Mouse (Mus musculus): Measurements from ENCODE around the gene Letm1. TPM values are rescaled to one million over a fixed set of nuclear protein-coding genes. Genes with fewer than 3 reads are reported as not detected.

Letm1 gene
- total and polyA plus RNA-seq, 3 experiments, result 60.2 to 148 (median 140) TPM

DNA sequence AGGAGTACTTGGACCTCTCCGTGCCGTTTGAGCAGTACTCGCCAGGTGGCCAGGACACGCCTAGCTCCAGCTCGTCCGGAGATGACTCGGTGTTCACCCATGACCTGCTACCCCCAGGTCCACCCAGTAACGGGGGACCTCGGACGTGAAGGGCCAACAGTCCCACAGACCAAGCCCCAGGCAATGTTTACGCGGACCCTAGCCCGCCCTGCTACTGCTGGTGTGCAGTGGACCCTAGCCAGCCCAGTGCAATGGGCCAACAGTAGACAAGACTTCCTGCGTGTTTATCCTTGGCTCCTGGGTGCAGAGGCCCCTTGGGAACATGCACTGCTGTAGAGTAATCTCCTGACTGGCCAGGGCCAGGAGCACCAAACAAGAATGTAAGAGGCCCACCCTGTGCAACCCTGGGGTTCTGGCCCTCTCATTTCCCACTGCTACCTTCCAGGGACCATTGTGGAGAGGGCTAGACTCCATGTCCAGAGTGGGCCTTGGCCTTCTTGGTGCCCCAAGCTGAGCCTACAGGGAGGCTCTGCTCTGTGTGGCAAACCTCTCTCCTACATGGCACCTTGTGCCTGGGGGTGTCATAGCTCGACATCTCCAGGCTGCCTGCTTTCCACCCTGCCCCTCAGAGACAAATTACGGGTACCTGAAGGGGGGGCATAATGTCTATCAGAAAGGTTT, 47.1 kb downstream of the Letm1 start:
- TF ChIP-seq POLR2A (IDR thresholded peaks at IDR 0.05; ENCODE audit: insufficient read depth, low read depth, low read length), result no peak
- TF ChIP-seq CTCF (IDR thresholded peaks at IDR 0.05), result no peak
- TF ChIP-seq EP300 (IDR thresholded peaks at IDR 0.05; ENCODE audit: insufficient read depth, low read depth, low read length), result no peak
- no peaks in the 10 kb centered on the region for H3K27me3 ChIP-seq (ENCODE audit: control insufficient read depth, insufficient read depth, low read length)
- no peak overlapping the region for H3K27ac ChIP-seq
- no peak for DNase-seq
- H3K4me1 ChIP-seq (ENCODE audit: control insufficient read depth, insufficient read depth, low read length), result peaks cover 1% of the 10 kb centered on the region; the same call in 1 of the 2 replicates
- WGBS, result 91% methylated on average over 16 of the region's 16 CpGs
- H3K36me3 ChIP-seq (ENCODE audit: control insufficient read depth, insufficient read depth, low read length), result no peaks in the 10 kb centered on the region
- H3K9ac ChIP-seq (ENCODE audit: low read depth, low read length), result no peak overlapping the region
- H3K79me2 ChIP-seq (replicated peaks; ENCODE audit: control insufficient read depth, insufficient read depth, low read length), result no peaks in the 10 kb centered on the region
- intact Hi-C loops (cut with DNase I), result no loop called here
- H3K4me3 ChIP-seq, result no peak overlapping the region

DNA sequence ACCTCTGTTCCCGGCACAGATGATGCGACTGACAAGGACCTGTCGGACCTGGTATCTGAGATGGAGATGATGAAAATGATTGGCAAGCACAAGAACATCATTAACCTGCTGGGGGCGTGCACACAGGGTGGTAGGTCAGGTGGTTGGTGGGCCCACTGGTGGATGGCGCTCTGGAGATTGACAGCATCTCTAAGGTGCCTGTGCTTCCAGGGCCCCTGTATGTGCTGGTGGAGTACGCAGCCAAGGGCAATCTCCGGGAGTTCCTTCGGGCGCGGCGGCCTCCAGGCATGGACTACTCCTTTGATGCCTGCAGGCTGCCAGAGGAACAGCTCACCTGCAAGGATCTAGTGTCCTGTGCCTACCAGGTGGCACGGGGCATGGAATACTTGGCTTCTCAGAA, 48.8 kb downstream of the Letm1 start:
- 95% methylated on average over 12 of the region's 12 CpGs for WGBS
- Histone ChIP-seq H3K4me3 (no peak overlapping the region), H3K27ac (no peak overlapping the region), H3K79me2 (replicated peaks; ENCODE audit: control insufficient read depth, insufficient read depth, low read length) (no peaks in the 10 kb centered on the region), H3K27me3 (ENCODE audit: control insufficient read depth, insufficient read depth, low read length) (no peaks in the 10 kb centered on the region), H3K4me1 (ENCODE audit: control insufficient read depth, insufficient read depth, low read length) (peaks cover 1% of the 10 kb centered on the region; the same call in 1 of the 2 replicates), H3K36me3 (ENCODE audit: control insufficient read depth, insufficient read depth, low read length) (no peaks in the 10 kb centered on the region), H3K9ac (ENCODE audit: low read depth, low read length) (no peak overlapping the region)
- DNase-seq, result no peak
- TF ChIP-seq POLR2A (IDR thresholded peaks at IDR 0.05; ENCODE audit: insufficient read depth, low read depth, low read length) (no peak), EP300 (IDR thresholded peaks at IDR 0.05; ENCODE audit: insufficient read depth, low read depth, low read length) (no peak), CTCF (IDR thresholded peaks at IDR 0.05) (no peak)
- intact Hi-C loops (cut with DNase I), result no loop called here

DNA sequence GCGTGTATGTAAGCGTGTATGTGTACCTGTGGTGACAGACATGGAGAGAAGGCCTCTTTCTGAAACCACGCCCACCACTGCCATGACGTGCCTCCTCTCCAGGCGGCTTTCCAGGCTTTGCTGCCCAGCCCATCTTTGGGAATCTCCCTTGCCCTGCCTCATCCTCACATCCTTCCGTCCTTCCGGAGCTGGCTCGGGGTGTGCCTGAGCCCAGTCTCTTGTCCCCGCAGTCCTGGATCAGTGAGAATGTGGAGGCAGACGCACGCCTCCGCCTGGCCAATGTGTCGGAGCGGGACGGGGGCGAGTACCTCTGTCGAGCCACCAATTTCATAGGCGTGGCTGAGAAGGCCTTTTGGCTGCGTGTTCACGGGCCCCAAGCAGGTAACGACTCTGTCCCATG, 51.6 kb downstream of the Letm1 start:
- WGBS, result 64% methylated on average over 21 of the region's 21 CpGs
- H3K27me3 ChIP-seq (ENCODE audit: control insufficient read depth, insufficient read depth, low read length), result no peaks in the 10 kb centered on the region
- no peak overlapping the region for H3K27ac ChIP-seq
- no peak overlapping the region for H3K9ac ChIP-seq (ENCODE audit: low read depth, low read length)
- H3K4me1 ChIP-seq (ENCODE audit: control insufficient read depth, insufficient read depth, low read length), result no peaks in the 10 kb centered on the region
- H3K79me2 ChIP-seq (replicated peaks; ENCODE audit: control insufficient read depth, insufficient read depth, low read length), result no peaks in the 10 kb centered on the region
- intact Hi-C loops (cut with DNase I), result no loop called here
- no peak overlapping the region for H3K4me3 ChIP-seq
- no peak for TF ChIP-seq POLR2A (IDR thresholded peaks at IDR 0.05; ENCODE audit: insufficient read depth, low read depth, low read length)
- no peak for TF ChIP-seq EP300 (IDR thresholded peaks at IDR 0.05; ENCODE audit: insufficient read depth, low read depth, low read length)
- no peak for TF ChIP-seq CTCF (IDR thresholded peaks at IDR 0.05)
- DNase-seq, result no peak
- H3K36me3 ChIP-seq (ENCODE audit: control insufficient read depth, insufficient read depth, low read length), result no peaks in the 10 kb centered on the region

DNA sequence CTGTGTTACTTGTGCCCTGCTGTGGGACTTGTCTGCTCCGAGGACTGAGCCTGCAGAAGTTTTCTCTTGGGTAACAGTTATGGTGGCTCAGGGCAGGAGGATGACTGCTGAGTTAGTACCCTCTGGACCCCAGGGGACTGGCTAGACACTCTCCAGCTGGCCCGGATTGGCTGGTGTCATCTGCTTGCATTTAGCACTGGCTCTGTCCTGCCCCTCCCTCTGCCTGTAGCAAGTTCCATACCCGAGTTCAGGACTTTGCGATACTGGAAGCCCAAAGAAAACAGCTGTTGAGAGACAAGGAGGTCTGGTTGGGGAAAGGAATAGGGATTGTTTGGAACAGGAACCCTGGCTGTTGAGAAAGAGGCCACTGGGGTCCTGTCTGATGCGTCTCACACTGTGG, 52.1 kb downstream of the Letm1 start:
- 58% methylated on average over 5 of the region's 5 CpGs for WGBS
- H3K4me1 ChIP-seq (ENCODE audit: control insufficient read depth, insufficient read depth, low read length), result no peaks in the 10 kb centered on the region
- no peak overlapping the region for H3K4me3 ChIP-seq
- no peaks in the 10 kb centered on the region for H3K79me2 ChIP-seq (replicated peaks; ENCODE audit: control insufficient read depth, insufficient read depth, low read length)
- H3K36me3 ChIP-seq (ENCODE audit: control insufficient read depth, insufficient read depth, low read length), result no peaks in the 10 kb centered on the region
- TF ChIP-seq POLR2A (IDR thresholded peaks at IDR 0.05; ENCODE audit: insufficient read depth, low read depth, low read length) (no peak), EP300 (IDR thresholded peaks at IDR 0.05; ENCODE audit: insufficient read depth, low read depth, low read length) (no peak), CTCF (IDR thresholded peaks at IDR 0.05) (no peak)
- H3K27ac ChIP-seq, result no peak overlapping the region
- DNase-seq, result no peak
- intact Hi-C loops (cut with DNase I), result no loop called here
- no peak overlapping the region for H3K9ac ChIP-seq (ENCODE audit: low read depth, low read length)
- H3K27me3 ChIP-seq (ENCODE audit: control insufficient read depth, insufficient read depth, low read length), result no peaks in the 10 kb centered on the region

DNA sequence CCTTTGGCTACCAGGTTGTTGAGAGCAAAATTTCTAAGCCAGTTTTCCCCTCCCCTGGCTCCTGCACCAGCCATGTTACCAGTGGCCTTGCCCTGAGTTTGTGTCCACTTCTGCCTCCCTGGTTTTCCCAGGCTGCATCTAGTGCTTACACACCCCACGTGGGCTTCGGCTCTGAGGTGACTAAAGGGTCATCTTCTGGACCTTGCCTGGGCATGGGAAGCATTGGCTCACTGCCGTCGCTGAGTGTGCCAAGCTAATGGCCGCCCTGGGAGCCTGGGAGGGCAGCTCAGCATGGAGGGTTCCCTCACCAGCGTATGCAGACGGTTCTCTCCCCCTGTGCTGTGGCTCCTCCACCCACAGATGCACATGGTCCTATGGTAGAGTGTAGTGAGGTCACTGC, 53.8 kb downstream of the Letm1 start:
- no peak overlapping the region for H3K4me3 ChIP-seq
- no peak overlapping the region for H3K9ac ChIP-seq (ENCODE audit: low read depth, low read length)
- 73% methylated on average over 7 of the region's 7 CpGs for WGBS
- no peaks in the 10 kb centered on the region for H3K79me2 ChIP-seq (replicated peaks; ENCODE audit: control insufficient read depth, insufficient read depth, low read length)
- H3K36me3 ChIP-seq (ENCODE audit: control insufficient read depth, insufficient read depth, low read length), result no peaks in the 10 kb centered on the region
- no peaks in the 10 kb centered on the region for H3K4me1 ChIP-seq (ENCODE audit: control insufficient read depth, insufficient read depth, low read length)
- no peak overlapping the region for H3K27ac ChIP-seq
- TF ChIP-seq POLR2A (IDR thresholded peaks at IDR 0.05; ENCODE audit: insufficient read depth, low read depth, low read length), result no peak
- no peak for TF ChIP-seq EP300 (IDR thresholded peaks at IDR 0.05; ENCODE audit: insufficient read depth, low read depth, low read length)
- no peak for TF ChIP-seq CTCF (IDR thresholded peaks at IDR 0.05)
- H3K27me3 ChIP-seq (ENCODE audit: control insufficient read depth, insufficient read depth, low read length), result no peaks in the 10 kb centered on the region
- DNase-seq, result no peak
- intact Hi-C loops (cut with DNase I), result no loop called here

DNA sequence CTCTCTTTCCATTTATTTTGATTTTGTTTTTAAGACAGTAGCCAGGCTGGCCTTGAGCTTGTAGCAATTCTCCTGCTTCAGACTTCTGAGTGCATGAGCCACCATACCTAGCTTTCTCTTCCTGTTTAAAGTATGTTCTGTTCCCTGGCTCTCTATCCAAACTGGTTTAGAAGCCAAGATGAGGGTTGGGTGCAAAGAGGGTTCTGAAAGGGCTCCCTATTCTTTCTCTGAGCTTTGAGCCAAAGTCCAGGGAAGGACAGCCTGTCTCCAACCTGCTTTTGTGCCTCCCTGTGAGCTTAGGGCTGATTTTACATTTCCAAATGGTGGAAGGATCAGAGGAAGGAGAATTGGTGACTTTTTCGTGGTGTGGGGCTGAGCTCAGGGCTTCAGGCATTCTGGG, 55.7 kb downstream of the Letm1 start:
- H3K4me3 ChIP-seq, result no peak overlapping the region
- peaks cover 10% of the 10 kb centered on the region for H3K27me3 ChIP-seq (ENCODE audit: control insufficient read depth, insufficient read depth, low read length)
- H3K79me2 ChIP-seq (replicated peaks; ENCODE audit: control insufficient read depth, insufficient read depth, low read length), result no peaks in the 10 kb centered on the region
- DNase-seq, result no peak
- H3K36me3 ChIP-seq (ENCODE audit: control insufficient read depth, insufficient read depth, low read length), result no peaks in the 10 kb centered on the region
- no peaks in the 10 kb centered on the region for H3K4me1 ChIP-seq (ENCODE audit: control insufficient read depth, insufficient read depth, low read length)
- no peak overlapping the region for H3K9ac ChIP-seq (ENCODE audit: low read depth, low read length)
- intact Hi-C loops (cut with DNase I), result no loop called here
- TF ChIP-seq CTCF (IDR thresholded peaks at IDR 0.05) (no peak), EP300 (IDR thresholded peaks at IDR 0.05; ENCODE audit: insufficient read depth, low read depth, low read length) (no peak), POLR2A (IDR thresholded peaks at IDR 0.05; ENCODE audit: insufficient read depth, low read depth, low read length) (no peak)
- H3K27ac ChIP-seq, result no peak overlapping the region
- 81% methylated on average over 1 of the region's 1 CpGs for WGBS
